Mouse (Mus musculus) ES-Bruce4 (cell line): ENCODE measurements around the gene Srrd. TPM values are rescaled to one million over a fixed set of nuclear protein-coding genes. Genes with fewer than 3 reads are reported as not detected.

Source experiments
- H3K27ac ChIP-seq: 2 replicates; pipeline ENCODE4 v1.5.1; 2012; ENCODE audit warnings: low read length, inconsistent platforms; ENCODE audit not compliant: insufficient read depth
- H3K27me3 ChIP-seq: 2 replicates; pipeline ENCODE4 v1.6.1; 2012; ENCODE audit warnings: mild to moderate bottlenecking, low read length, inconsistent platforms; ENCODE audit not compliant: control insufficient read depth, poor library complexity, insufficient read depth, severe bottlenecking
- H3K36me3 ChIP-seq: 2 replicates; pipeline ENCODE4 v1.6.1; 2012; ENCODE audit warnings: inconsistent platforms, mild to moderate bottlenecking, low read length, moderate library complexity; ENCODE audit not compliant: control insufficient read depth, poor library complexity, insufficient read depth, severe bottlenecking
- H3K4me1 ChIP-seq: one replicate; pipeline ENCODE4 v1.8.1; 2011; ENCODE audit warnings: low read length; ENCODE audit not compliant: control insufficient read depth, insufficient read depth
- H3K4me3 ChIP-seq: 2 replicates; pipeline ENCODE4 v1.5.1; 2011; ENCODE audit warnings: low read depth, mild to moderate bottlenecking, low read length
- H3K9ac ChIP-seq: 2 replicates; pipeline ENCODE4 v1.6.1; 2012; ENCODE audit warnings: low read depth, mild to moderate bottlenecking, inconsistent platforms; ENCODE audit not compliant: poor library complexity, severe bottlenecking
- H3K9me3 ChIP-seq: replicated peaks from 2 replicates; pipeline ENCODE4 v1.6.1; 2012; ENCODE audit warnings: mild to moderate bottlenecking, low read length, inconsistent platforms; ENCODE audit not compliant: control insufficient read depth, poor library complexity, insufficient read depth, severe bottlenecking
- CTCF ChIP-seq: IDR thresholded peaks from one replicate; pipeline ENCODE4 v1.8.1; 2011; ENCODE audit warnings: low read depth, low read length
- EP300 ChIP-seq: IDR thresholded peaks from 2 replicates; pipeline ENCODE4 v1.6.1; 2011; ENCODE audit warnings: low read depth, low read length; ENCODE audit not compliant: insufficient read depth
- POLR2A ChIP-seq: IDR thresholded peaks from one replicate; pipeline ENCODE4 v1.8.1; 2011; ENCODE audit warnings: low read length; ENCODE audit not compliant: insufficient read depth
- polyA plus RNA-seq: library from polyadenylated mRNA; stranded (reverse); fragments of >200 nt; gene quantifications from 2 replicates; pipeline ENCODE4 v1.2.4, GENCODE M21; 2011; ENCODE audit warnings: low read depth; ENCODE audit not compliant: missing spikeins, insufficient read depth, insufficient read length

Gene Srrd
- polyA plus RNA-seq, 1 experiment: 19.1 TPM

DNA sequence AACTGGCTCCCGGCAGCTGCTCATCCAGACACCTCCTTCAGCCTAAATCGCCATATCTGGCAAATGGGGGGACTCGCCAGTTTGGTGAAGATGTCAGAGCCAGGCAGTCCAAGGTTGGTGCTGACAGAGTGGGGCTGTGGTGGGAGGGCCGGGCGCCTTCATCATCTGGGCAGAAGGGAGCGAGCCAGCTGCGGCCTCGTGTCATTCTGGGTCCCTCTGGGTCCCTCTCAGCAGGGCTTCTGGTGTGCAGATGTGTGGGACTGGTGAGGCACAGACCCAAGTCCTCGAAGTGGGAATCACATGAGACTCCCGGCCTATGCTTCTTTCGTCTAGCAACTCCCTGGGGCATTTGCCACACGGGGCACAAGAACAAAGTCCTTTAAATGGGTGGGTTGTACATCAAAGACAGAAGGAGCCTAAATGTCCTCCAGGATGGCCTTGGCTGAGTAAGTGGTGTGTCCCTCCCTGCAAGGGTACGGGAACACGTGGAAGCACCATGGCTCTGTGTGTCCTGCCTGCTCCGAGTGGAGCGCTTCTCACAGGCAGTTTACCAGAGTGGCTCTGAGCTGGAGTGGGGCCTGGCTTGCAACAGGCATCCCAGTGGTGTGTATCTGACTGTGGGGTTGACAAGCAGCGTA lies 50.4 kb downstream of the Srrd start:
- no peak overlapping the region for H3K27ac ChIP-seq
- H3K4me1 ChIP-seq: peaks cover 19% of the 10 kb centered on the region
- no peaks in the 10 kb centered on the region for H3K36me3 ChIP-seq
- no peaks in the 10 kb centered on the region for H3K9me3 ChIP-seq
- H3K9ac ChIP-seq: no peak overlapping the region
- H3K4me3 ChIP-seq: no peak overlapping the region
- no peak for TF ChIP-seq EP300
- no peak for TF ChIP-seq CTCF
- no peak for TF ChIP-seq POLR2A
- no peaks in the 10 kb centered on the region for H3K27me3 ChIP-seq

DNA sequence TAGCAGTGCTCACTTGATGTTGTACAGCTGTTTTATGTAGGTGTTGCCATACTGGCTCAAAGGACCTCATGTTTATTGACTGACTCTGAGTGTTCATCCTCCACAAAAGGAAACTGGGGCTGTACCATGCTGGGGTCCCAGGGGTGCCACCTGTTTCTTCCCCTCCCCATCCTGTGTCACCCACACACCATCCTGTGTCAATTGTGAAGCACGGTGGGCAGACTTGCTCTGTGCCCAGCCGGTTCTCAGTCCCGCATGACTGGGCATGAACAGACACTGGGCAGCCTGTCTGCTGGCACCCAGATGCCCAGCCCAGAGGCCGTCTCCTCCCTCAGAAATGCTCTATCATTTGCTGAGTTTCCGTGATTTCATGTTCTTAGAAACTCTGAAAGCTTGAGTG lies 51.0 kb downstream of the Srrd start:
- Histone ChIP-seq H3K4me1 (peaks cover 19% of the 10 kb centered on the region), H3K9me3 (no peaks in the 10 kb centered on the region), H3K27ac (no peak overlapping the region), H3K4me3 (no peak overlapping the region), H3K9ac (no peak overlapping the region), H3K36me3 (no peaks in the 10 kb centered on the region), H3K27me3 (no peaks in the 10 kb centered on the region)
- no peak for TF ChIP-seq EP300
- no peak for TF ChIP-seq POLR2A
- no peak for TF ChIP-seq CTCF

DNA sequence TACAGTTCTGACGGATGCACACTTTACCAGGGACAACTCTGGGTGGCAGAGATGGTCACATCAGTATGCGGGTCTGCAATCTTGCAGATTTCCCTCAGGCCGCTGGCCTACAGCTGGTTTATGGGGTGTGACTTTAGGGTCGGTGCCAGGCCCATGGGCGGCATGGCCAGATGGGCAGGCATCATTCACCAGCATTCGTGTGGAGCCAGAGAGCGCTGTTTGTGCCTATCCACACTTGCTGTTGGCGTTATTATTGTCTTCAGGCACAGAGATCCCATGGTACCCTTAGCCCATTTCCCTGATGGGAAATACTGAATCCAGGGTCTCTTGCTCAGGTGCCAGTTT lies 52.3 kb downstream of the Srrd start:
- Histone ChIP-seq H3K9me3 (no peaks in the 10 kb centered on the region), H3K4me3 (no peak overlapping the region), H3K9ac (no peak overlapping the region), H3K36me3 (no peaks in the 10 kb centered on the region), H3K4me1 (peaks cover 22% of the 10 kb centered on the region), H3K27me3 (no peaks in the 10 kb centered on the region), H3K27ac (no peak overlapping the region)
- no peak for TF ChIP-seq CTCF
- TF ChIP-seq POLR2A: no peak

DNA sequence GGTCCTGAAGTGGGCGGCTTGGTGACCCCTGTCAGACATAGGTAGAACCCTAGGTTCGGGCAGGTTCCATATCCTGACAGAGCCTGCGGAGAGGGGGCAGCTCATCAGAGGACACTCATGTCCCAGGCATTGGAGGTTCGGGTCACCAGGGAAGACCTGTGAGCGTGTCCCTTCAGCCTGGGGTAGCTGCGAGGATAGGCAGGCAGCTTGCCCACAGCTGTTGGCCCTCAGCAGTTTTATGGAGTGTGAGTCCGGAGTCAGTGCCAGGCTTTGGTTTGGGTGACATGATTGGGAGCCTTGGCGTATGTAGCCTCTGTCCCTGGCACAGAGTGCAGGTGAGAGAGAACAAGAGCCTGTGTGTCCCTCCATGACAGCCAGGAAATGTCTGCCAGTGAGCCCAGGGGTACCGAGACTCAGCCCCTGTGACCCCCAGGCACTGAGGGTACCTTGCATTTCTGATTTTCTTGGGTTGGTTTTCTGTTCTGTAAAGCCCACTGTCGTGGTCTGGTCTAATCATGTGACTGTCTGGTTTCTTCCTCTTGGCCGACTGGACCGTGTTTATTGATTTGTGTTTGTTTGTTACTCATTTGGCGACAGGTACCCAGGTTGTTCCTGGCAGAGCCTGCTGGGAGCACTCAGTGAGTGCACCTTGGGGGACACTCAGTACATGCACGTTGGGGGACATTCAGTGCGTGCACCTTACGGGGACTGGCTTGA lies 52.9 kb downstream of the Srrd start:
- no peak overlapping the region for H3K4me3 ChIP-seq
- no peak overlapping the region for H3K27ac ChIP-seq
- no peaks in the 10 kb centered on the region for H3K27me3 ChIP-seq
- peaks cover 22% of the 10 kb centered on the region for H3K4me1 ChIP-seq
- TF ChIP-seq POLR2A: no peak
- no peak for TF ChIP-seq EP300
- no peak for TF ChIP-seq CTCF
- H3K9ac ChIP-seq: no peak overlapping the region
- H3K9me3 ChIP-seq: no peaks in the 10 kb centered on the region
- no peaks in the 10 kb centered on the region for H3K36me3 ChIP-seq

DNA sequence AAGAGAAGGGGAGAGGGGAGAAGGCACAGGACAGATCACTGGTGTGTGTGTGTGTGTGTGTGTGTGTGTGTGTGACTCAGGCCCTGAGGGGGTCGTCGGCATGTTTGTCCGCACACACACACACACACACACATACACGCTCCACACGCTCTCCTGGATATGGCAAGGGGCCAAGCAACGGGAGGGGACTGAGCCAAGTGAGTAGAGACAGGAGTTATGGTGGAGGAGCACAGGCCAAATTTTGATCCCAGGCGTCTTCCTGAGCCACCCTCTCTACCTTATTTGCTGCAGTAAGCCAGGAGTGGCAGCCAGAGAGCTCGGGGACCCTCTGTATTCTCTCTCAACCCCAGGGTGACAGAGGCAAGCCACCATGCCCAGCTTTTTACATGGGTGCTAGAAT lies 53.6 kb downstream of the Srrd start:
- Histone ChIP-seq H3K36me3 (no peaks in the 10 kb centered on the region), H3K27ac (no peak overlapping the region), H3K9me3 (no peaks in the 10 kb centered on the region), H3K9ac (no peak overlapping the region), H3K27me3 (no peaks in the 10 kb centered on the region), H3K4me1 (peaks cover 16% of the 10 kb centered on the region), H3K4me3 (no peak overlapping the region)
- TF ChIP-seq CTCF (no peak), POLR2A (no peak), EP300 (no peak)
